Mouse (Mus musculus) frontal cortex, adult 2 months (tissue): Measurements from ENCODE around the gene Cish. TPM values are rescaled to one million over a fixed set of nuclear protein-coding genes. Genes with fewer than 3 reads are reported as not detected.

ENCODE experiments used
- DNase-seq, 2 experiments: peaks; one replicate each; pipeline ENCODE4 v3.0.0; 2022; ENCODE audit warnings: low spot score in 1 of 2; ENCODE audit errors: extremely low spot score in 1 of 2
- polyA plus RNA-seq: library from polyadenylated mRNA; depleted of rRNA; stranded (reverse); fragments of >200 nt; gene quantifications from 2 replicates; pipeline ENCODE4 v1.2.3, GENCODE M21; 2012; rRNA removed

Cish gene
- 5.3 and 7.1 TPM in 2 replicates for polyA plus RNA-seq

DNA sequence AAGGTAGTCTGAATTCAATTTTAAA lies at the start of gene Cish:
Cish (plus strand) TSS at position 11 of the 25 bp plus-strand sequence.
- DNase-seq = no peak

- DNase-seq = no peak
Measured at GRCm38 (mm10) chr9:107246170-107246569, 49.7 kb upstream of the Cish start.

DNA sequence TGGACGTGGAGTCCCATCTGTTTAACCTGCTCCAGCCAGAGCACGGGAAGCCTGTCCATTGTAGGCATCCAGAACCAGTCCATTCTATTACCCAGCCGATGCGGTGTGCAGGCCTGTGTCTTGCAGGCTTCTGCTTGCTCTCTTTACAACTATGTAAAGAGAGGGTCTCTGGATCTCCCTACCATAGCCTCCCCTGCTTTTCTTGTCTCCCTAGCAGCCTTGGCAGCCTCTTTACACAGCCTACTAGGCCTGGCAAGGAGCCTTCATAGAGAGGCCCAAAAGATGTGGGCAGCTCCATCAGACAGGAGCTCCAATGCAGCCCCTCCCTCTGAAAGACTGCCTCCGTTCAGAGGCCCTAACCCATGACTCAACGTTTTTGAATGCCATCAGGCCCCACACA lies 46.7 kb upstream of the Cish start:
- DNase-seq = peak in 1 of 2 experiments; percentile 77

DNA sequence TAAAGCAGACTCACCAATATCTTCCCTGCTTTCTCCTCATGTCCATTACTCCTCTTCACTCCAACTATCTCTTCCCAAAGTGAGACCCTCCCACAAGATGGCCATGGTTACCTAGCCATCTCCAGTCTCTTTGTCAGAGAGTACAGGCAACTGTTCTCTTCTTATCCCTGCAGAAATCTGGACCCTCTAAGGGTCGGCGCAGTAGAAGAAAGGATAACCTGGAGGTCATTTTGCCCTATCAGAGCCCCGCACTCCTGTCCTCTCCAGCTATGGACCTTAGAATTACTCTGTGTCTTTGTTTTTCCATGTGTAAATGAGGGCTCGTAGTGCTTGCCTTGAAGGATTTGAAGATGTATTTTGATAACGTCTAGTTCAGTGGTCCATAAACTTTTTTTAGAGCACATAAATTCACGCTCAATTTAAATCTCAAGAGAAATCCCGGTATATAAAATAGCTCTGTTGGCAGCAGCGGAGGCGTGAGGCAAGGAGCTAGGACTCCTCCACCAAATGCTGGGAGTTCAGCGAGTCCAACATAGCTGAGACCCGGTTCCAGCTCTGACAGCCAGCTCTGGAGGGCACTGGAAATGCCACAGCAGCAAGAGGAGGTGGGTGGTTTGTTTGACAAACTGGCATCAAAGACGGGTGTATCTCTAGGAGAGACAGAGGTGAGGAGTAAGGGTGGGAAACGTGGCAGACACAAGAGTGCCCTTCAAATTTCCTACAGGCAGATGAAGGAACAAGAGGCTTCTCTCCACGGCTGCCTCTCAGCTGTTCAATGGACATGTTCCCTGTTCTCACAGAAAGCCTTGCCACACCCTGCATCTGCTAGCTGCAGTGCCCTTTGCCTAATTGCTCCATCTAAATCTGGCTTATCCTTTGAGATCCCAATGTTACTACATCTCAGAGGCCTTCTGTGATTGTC lies 45.1 kb upstream of the Cish start:
- peak; percentile 68 to 72 for DNase-seq

- DNase-seq = peak in 1 of 2 experiments; percentile 88
Measured at GRCm38 (mm10) chr9:107252164-107252563, 43.7 kb upstream of the Cish start.

- DNase-seq = peak; percentile 78 to 88
Measured at GRCm38 (mm10) chr9:107254476-107254875, 41.4 kb upstream of the Cish start.

GRCm38 (mm10) chr9:107254925-107255324 lies 40.9 kb upstream of the Cish start:
- DNase-seq = no peak

DNA sequence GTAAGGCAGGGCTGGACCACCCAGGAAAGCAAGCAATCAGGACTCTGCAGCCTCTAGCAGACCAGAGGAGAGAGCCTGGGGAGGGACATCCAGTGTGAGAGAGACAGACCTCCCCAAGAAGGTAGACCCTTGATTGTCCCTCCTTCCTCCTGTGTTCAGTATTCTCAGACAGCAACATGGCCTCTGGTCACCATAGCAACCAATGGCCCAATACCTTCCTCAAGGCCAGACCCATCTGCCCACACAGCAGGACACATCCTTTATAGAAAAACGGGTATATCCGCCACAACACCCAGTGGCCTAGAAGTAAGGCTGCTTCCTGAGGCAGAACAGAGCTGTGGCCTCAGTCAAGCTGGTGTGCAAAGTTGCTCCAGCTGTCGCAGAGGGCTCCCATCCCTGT lies 40.2 kb upstream of the Cish start:
- no peak for DNase-seq

GRCm38 (mm10) chr9:107259571-107259970 lies 36.3 kb upstream of the Cish start:
- peak; percentile 89 to 90 for DNase-seq

GRCm38 (mm10) chr9:107260429-107260828 lies 35.4 kb upstream of the Cish start:
- DNase-seq = no peak

DNA sequence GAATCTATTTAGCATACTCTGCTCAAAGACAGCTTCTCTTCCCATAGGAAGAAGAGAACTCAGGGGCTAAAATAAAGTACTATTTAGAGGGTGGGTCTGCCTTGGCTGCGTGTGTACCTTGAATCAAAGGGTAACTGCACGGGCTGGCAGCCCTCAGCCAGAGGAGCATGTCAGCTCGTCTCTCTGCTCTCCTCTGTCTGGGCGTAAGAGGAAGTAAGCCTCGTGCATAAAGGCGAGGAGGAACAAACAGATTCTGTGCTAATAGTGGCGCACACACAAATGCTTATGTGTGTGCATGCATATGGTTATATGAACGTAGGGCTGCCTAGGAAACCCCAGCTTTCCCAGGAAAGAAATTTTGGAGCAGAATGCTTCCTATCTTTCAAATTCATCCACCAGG lies 35.0 kb upstream of the Cish start:
- DNase-seq = peak in 1 of 2 experiments; percentile 58

- no peak for DNase-seq
Measured at GRCm38 (mm10) chr9:107261792-107262191, 34.0 kb upstream of the Cish start.

- DNase-seq = no peak
Measured at GRCm38 (mm10) chr9:107262375-107262774, 33.5 kb upstream of the Cish start.

GRCm38 (mm10) chr9:107263912-107264311 lies 31.9 kb upstream of the Cish start:
- no peak for DNase-seq

- DNase-seq = no peak
Measured at GRCm38 (mm10) chr9:107264731-107265130, 31.1 kb upstream of the Cish start.

- DNase-seq = no peak
Measured at GRCm38 (mm10) chr9:107267028-107267427, 28.8 kb upstream of the Cish start.

GRCm38 (mm10) chr9:107267721-107268402 lies 28.0 kb upstream of the Cish start:
- no peak for DNase-seq

DNA sequence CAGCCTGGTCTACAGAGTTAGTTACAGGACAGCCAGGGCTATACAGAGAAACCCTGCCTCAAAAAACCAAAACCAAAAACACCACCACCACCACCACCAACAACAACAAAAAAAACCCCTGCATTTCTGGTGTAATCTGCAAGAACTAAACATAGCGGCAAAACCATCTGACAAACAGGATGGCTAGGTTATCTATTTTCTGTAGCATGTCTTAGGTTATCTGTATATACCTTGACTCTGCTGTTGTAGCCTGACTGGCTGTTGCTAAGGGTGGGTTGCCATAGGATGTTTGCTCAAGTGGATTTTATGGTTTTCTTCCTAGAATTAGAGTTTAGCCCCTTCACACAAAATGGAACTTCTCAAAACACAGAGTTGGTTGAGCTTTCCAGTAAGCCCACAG lies 26.1 kb upstream of the Cish start:
- DNase-seq = no peak

- no peak for DNase-seq
Measured at GRCm38 (mm10) chr9:107271177-107271938, 24.5 kb upstream of the Cish start.

- no peak for DNase-seq
Measured at GRCm38 (mm10) chr9:107272284-107272683, 23.5 kb upstream of the Cish start.

DNA sequence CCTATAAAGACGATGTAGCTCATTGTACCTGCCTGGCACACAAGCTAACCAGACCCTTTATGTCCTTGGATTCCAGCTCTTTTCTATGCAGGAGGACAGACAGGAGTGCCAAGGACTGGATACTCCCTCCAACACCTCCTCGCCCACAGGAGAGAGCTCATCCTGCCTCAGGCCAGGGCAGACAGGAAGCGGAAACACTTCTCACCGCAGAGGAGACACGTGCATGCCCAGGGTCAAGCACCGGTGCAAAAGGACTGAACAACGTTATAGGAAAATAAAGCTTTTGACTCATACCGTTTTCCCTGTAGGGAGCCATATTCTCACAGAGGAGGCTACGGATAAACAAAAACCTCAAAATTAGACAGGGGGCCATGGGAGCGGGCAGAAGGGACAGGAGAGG lies 22.6 kb upstream of the Cish start:
- DNase-seq = no peak

GRCm38 (mm10) chr9:107274751-107275150 lies 21.1 kb upstream of the Cish start:
- no peak for DNase-seq
